Mouse (Mus musculus) intestine, embryonic 16.5 days (tissue): ENCODE data around the gene Ugcg. TPM values are rescaled to one million over a fixed set of nuclear protein-coding genes. Genes with fewer than 3 reads are reported as not detected.

Source experiments
- polyA plus RNA-seq: library from polyadenylated mRNA; unstranded; fragments of >200 nt; fragmentation: Nextera tagmentation; extraction: Ambion mirVana; gene quantifications from 2 replicates; pipeline ENCODE4 v1.2.1, GENCODE M21; 2015

The Ugcg gene
- polyA plus RNA-seq, 1 experiment from 2014 or later: 6.9 TPM

Other genes starting within 250 kb of the Ugcg start
- 0.16 and 0.29 TPM in 2 replicates for gene Zkscan16, start 245.6 kb upstream of the Ugcg start, polyA plus RNA-seq
- 44.9 and 45.5 TPM in 2 replicates for gene Ptgr1, start 202.1 kb upstream of the Ugcg start, polyA plus RNA-seq
- gene Dnajc25, start 194.2 kb upstream of the Ugcg start, polyA plus RNA-seq: 5.6 and 8.3 TPM in 2 replicates
- 9.3 and 10.8 TPM in 2 replicates for gene Gm20503, start 186.0 kb upstream of the Ugcg start, polyA plus RNA-seq
- 76.5 and 86.1 TPM in 2 replicates for gene Gng10, start 154.2 kb upstream of the Ugcg start, polyA plus RNA-seq
- gene AI481877, start 50.3 kb upstream of the Ugcg start, polyA plus RNA-seq: not detected in 2 replicates
- gene Susd1, start 249.4 kb downstream of the Ugcg start, polyA plus RNA-seq: 12.7 and 13.0 TPM in 2 replicates